Mouse (Mus musculus) MEL (cell line): Measurements from ENCODE around the gene Tlk1. TPM values are rescaled to one million over a fixed set of nuclear protein-coding genes. Genes with fewer than 3 reads are reported as not detected.

Source experiments
- DNase-seq: peaks from one replicate; pipeline ENCODE4 v3.0.0; 2011; ENCODE audit warnings: low read depth, low spot score
- H3K27ac ChIP-seq: 2 replicates; pipeline ENCODE4 v1.5.1; 2012; ENCODE audit warnings: low read depth, mild to moderate bottlenecking, control low read depth, low read length, moderate library complexity; ENCODE audit not compliant: control insufficient read depth
- H3K27me3 ChIP-seq, 2 experiments: fragments of 150-350 bp in 1 of 2; sonication (generic) in 1 of 2; 2 replicates each; pipeline ENCODE4 v1.6.1; 2012; ENCODE audit warnings: low read length in 2 of 2, mild to moderate bottlenecking in 2 of 2, improper control_type of control experiment in 1 of 2, moderate library complexity in 1 of 2; ENCODE audit not compliant: insufficient read depth in 2 of 2, control insufficient read depth in 1 of 2
- H3K36me3 ChIP-seq, 2 experiments: 2 replicates each; pipeline ENCODE4 v1.6.1; 2012 to 2014; ENCODE audit warnings: low read length in 2 of 2, improper control_type of control experiment in 1 of 2, inconsistent platforms in 1 of 2, mild to moderate bottlenecking in 1 of 2; ENCODE audit not compliant: insufficient read depth in 2 of 2, control insufficient read depth in 1 of 2
- H3K4me1 ChIP-seq, 2 experiments: fragments of 150-350 bp in 1 of 2; sonication (generic) in 1 of 2; 2 replicates each; pipeline ENCODE4 v1.6.1; 2012; ENCODE audit warnings: low read length in 2 of 2, improper control_type of control experiment in 1 of 2, mild to moderate bottlenecking in 1 of 2; ENCODE audit not compliant: insufficient read depth in 2 of 2, control insufficient read depth in 1 of 2
- H3K4me3 ChIP-seq, 2 experiments: fragments of 150-350 bp in 1 of 2; sonication (generic) in 1 of 2; 2 replicates each; pipeline ENCODE4 v1.5.1; 2012; ENCODE audit warnings: low read depth in 2 of 2, low read length in 2 of 2, mild to moderate bottlenecking in 2 of 2, moderate library complexity in 2 of 2, control low read depth in 1 of 2, improper control_type of control experiment in 1 of 2; ENCODE audit not compliant: control insufficient read depth in 1 of 2, insufficient read depth in 1 of 2
- H3K79me2 ChIP-seq: 2 replicates; pipeline ENCODE4 v1.6.1; 2012; ENCODE audit warnings: mild to moderate bottlenecking, low read length, moderate library complexity; ENCODE audit not compliant: control insufficient read depth, poor library complexity, insufficient read depth
- H3K9ac ChIP-seq: 2 replicates; pipeline ENCODE4 v1.6.1; 2012; ENCODE audit warnings: low read depth, mild to moderate bottlenecking, control low read depth, low read length, moderate library complexity; ENCODE audit not compliant: control insufficient read depth, poor library complexity, severe bottlenecking
- H3K9me3 ChIP-seq: fragments of 150-350 bp; sonication (generic); replicated peaks from 2 replicates; pipeline ENCODE4 v1.6.1; 2012; ENCODE audit warnings: mild to moderate bottlenecking, low read length, improper control_type of control experiment, moderate library complexity; ENCODE audit not compliant: insufficient read depth
- BHLHE40 ChIP-seq: IDR thresholded peaks from 2 replicates; pipeline ENCODE4 v1.6.1; 2012; ENCODE audit warnings: low read depth, mild to moderate bottlenecking, inconsistent platforms, low read length, improper control_type of control experiment, borderline replicate concordance
- CHD1 ChIP-seq: IDR thresholded peaks from 2 replicates; pipeline ENCODE4 v1.6.1; 2012; ENCODE audit warnings: low read depth, mild to moderate bottlenecking, inconsistent platforms, low read length, improper control_type of control experiment
- CHD2 ChIP-seq: IDR thresholded peaks from 2 replicates; pipeline ENCODE4 v1.6.1; 2011; ENCODE audit warnings: low read length, improper control_type of control experiment
- CTCF ChIP-seq, 3 experiments: IDR thresholded peaks in 2 of 3; conservative IDR thresholded peaks in 1 of 3; 2 replicates each; pipeline ENCODE4 v1.5.1; 2011 to 2012; ENCODE audit warnings: low read length in 3 of 3, low read depth in 2 of 3, mild to moderate bottlenecking in 2 of 3, improper control_type of control experiment in 1 of 3, inconsistent platforms in 1 of 3, mixed read lengths in 1 of 3, moderate library complexity in 1 of 3; ENCODE audit not compliant: control insufficient read depth in 1 of 3, insufficient read depth in 1 of 3, poor library complexity in 1 of 3, severe bottlenecking in 1 of 3
- EP300 ChIP-seq, 2 experiments: IDR thresholded peaks; 2 replicates each; pipeline ENCODE4 v1.6.1; 2011; ENCODE audit warnings: improper control_type of control experiment in 2 of 2, low read length in 2 of 2, low read depth in 1 of 2, mild to moderate bottlenecking in 1 of 2
- GATA1 ChIP-seq: IDR thresholded peaks from 2 replicates; pipeline ENCODE4 v1.6.1; 2011; ENCODE audit warnings: low read depth, low read length, improper control_type of control experiment
- JUND ChIP-seq: IDR thresholded peaks from 2 replicates; pipeline ENCODE4 v1.6.1; 2011; ENCODE audit warnings: low read depth, mild to moderate bottlenecking, improper control_type of control experiment, low read length
- KAT2A ChIP-seq: conservative IDR thresholded peaks from 2 replicates; pipeline ENCODE4 v1.6.1; 2012; ENCODE audit warnings: low read depth, low read length, improper control_type of control experiment, inconsistent platforms
- MAFK ChIP-seq: IDR thresholded peaks from 2 replicates; pipeline ENCODE4 v1.6.1; 2011; ENCODE audit warnings: low read depth, mild to moderate bottlenecking, low read length, improper control_type of control experiment, borderline replicate concordance
- MAX ChIP-seq: IDR thresholded peaks from 2 replicates; pipeline ENCODE4 v1.6.1; 2011; ENCODE audit warnings: low read length, improper control_type of control experiment
- MYB ChIP-seq: IDR thresholded peaks from 2 replicates; pipeline ENCODE4 v1.6.1; 2011; ENCODE audit warnings: mild to moderate bottlenecking, low read depth, low read length, improper control_type of control experiment
- NRF1 ChIP-seq: IDR thresholded peaks from 2 replicates; pipeline ENCODE4 v1.6.1; 2014; ENCODE audit warnings: low read depth, mild to moderate bottlenecking, inconsistent platforms, low read length, improper control_type of control experiment, moderate library complexity; ENCODE audit not compliant: poor library complexity, insufficient read depth, severe bottlenecking
- POLR2AphosphoS5 ChIP-seq: IDR thresholded peaks from 2 replicates; pipeline ENCODE4 v1.6.1; 2012; ENCODE audit warnings: low read depth, borderline replicate concordance, mild to moderate bottlenecking, inconsistent platforms, low read length, moderate library complexity, mixed read lengths
- RCOR1 ChIP-seq: IDR thresholded peaks from 2 replicates; pipeline ENCODE4 v1.6.1; 2012; ENCODE audit warnings: low read depth, mild to moderate bottlenecking, inconsistent platforms, low read length, improper control_type of control experiment
- SIN3A ChIP-seq: IDR thresholded peaks from 2 replicates; pipeline ENCODE4 v1.6.1; 2012; ENCODE audit warnings: low read length, improper control_type of control experiment, inconsistent platforms
- TAL1 ChIP-seq: IDR thresholded peaks from 2 replicates; pipeline ENCODE4 v1.6.1; 2012; ENCODE audit warnings: mild to moderate bottlenecking, inconsistent platforms, low read length, moderate library complexity, mixed read lengths
- TCF12 ChIP-seq: IDR thresholded peaks from 2 replicates; pipeline ENCODE4 v1.6.1; 2014; ENCODE audit warnings: low read depth, mild to moderate bottlenecking, inconsistent platforms, low read length, improper control_type of control experiment, moderate library complexity
- UBTF ChIP-seq: IDR thresholded peaks from 2 replicates; pipeline ENCODE4 v1.6.1; 2012; ENCODE audit warnings: low read depth, mild to moderate bottlenecking, inconsistent platforms, low read length, improper control_type of control experiment, moderate library complexity, borderline replicate concordance; ENCODE audit not compliant: insufficient read depth
- USF1 ChIP-seq: IDR thresholded peaks from 2 replicates; pipeline ENCODE4 v1.6.1; 2014; ENCODE audit warnings: low read depth, mild to moderate bottlenecking, inconsistent platforms, low read length, improper control_type of control experiment, moderate library complexity
- USF2 ChIP-seq, 2 experiments: IDR thresholded peaks; 2 replicates each; pipeline ENCODE4 v1.6.1; 2011 to 2012; ENCODE audit warnings: improper control_type of control experiment in 2 of 2, low read length in 2 of 2, borderline replicate concordance in 1 of 2, inconsistent platforms in 1 of 2, low read depth in 1 of 2, mild to moderate bottlenecking in 1 of 2; ENCODE audit not compliant: insufficient read depth in 1 of 2
- ZC3H11A ChIP-seq: IDR thresholded peaks from 2 replicates; pipeline ENCODE4 v1.6.1; 2012; ENCODE audit warnings: low read depth, mild to moderate bottlenecking, inconsistent platforms, low read length, improper control_type of control experiment
- ZMIZ1 ChIP-seq: IDR thresholded peaks from 2 replicates; pipeline ENCODE4 v1.6.1; 2012; ENCODE audit warnings: low read depth, mild to moderate bottlenecking, inconsistent platforms, low read length, improper control_type of control experiment, moderate library complexity
- ZNF384 ChIP-seq: IDR thresholded peaks from 2 replicates; pipeline ENCODE4 v1.6.1; 2012; ENCODE audit warnings: low read depth, mild to moderate bottlenecking, inconsistent platforms, low read length, improper control_type of control experiment
- polyA plus RNA-seq, 2 experiments: library from polyadenylated mRNA; stranded (reverse) in 1 of 2; unstranded in 1 of 2; fragments of >175 nt in 1 of 2; fragments of >200 nt in 1 of 2; gene quantifications; 2 replicates each; pipeline versions ENCODE4 v1.2.1 to v1.2.4; 2012; ENCODE audit warnings: low replicate concordance in 2 of 2, low read depth in 1 of 2; ENCODE audit not compliant: insufficient read length in 2 of 2, insufficient read depth in 1 of 2, missing spikeins in 1 of 2
- total RNA-seq: library from RNA; depleted of rRNA; stranded (reverse); fragments of 300-350 nt; gene quantifications from 2 replicates; pipeline ENCODE4 v1.2.3, GENCODE M21; 2012

The Tlk1 gene
- total and polyA plus RNA-seq, 3 experiments = 20.5 to 57.0 (median 56.6) TPM

DNA sequence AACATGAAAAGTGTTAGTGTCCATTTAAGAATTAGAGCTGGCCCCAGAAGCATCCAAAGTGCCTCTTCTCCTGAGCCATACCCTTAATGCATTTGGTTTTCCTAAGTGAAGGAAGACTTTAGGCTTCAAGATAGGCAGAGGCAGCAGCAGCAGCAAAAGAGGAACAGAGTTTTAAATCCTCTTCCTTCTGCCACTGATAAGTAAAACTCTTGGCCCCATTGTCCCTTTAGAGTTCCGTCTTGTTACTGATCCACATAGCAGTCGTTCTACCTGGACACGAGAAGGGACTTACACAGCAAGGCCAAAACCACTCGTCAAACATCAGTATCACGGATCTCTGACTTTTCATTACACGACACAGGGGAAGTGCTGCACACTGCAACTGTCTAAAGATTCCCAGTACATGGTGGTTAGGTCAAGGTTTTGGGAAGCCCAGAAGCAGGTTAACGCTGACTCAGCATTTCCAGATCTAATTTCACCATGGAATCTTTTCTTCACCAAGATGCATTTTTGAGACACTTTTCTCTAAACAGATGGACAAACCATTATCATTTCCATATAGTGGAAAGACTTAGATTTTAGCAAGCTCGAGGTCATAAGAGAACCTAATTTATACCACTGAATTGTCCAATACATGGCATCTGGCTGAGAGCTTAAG lies 28.8 kb upstream of the Tlk1 start:
- TF ChIP-seq POLR2AphosphoS5 = no peak
- peak; percentile 66 for TF ChIP-seq TCF12
- TF ChIP-seq RCOR1 = peak; percentile 75
- TF ChIP-seq EP300 (IDR thresholded peaks at IDR 0.05; ENCODE audit: low read depth in 1 of 2, low read length in 2 of 2) = peak; percentile 40 to 90; a peak in 2 of 4 replicates
- TF ChIP-seq USF2 (IDR thresholded peaks at IDR 0.05; ENCODE audit: borderline replicate concordance in 1 of 2, insufficient read depth in 1 of 2, low read depth in 1 of 2, low read length in 2 of 2) = no peak
- peak; percentile 78 for TF ChIP-seq GATA1
- peak; percentile 98 for TF ChIP-seq MAFK
- TF ChIP-seq SIN3A = peak; percentile 40; the same call in 1 of the 2 replicates
- TF ChIP-seq, all 39 proteins: peak for 6

DNA sequence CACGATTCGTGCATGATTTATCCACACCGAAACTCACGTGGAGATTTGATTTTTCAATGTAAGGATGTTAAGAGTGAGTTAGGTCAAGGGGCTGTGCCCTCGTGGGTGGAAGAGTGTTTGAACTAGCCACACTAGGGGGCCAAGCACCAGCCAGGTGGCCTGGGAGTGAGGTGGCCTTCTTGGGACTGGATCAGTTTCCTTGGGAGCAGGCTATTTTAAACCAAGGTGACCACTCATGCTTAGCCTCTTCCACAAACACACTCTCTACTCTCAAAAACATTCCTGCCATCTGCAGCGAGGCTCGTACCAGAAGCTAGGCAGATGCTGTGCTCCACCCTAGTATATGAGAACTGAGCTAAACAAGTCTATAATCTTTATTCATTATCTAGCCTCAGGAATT lies 27.8 kb upstream of the Tlk1 start:
- Histone ChIP-seq H3K27ac (no peak overlapping the region), H3K4me1 (peaks cover 4 to 8% of the 10 kb centered on the region in 2 experiments; a peak in 3 of 4 replicates), H3K36me3 (peaks cover 0 to 3% of the 10 kb centered on the region in 2 experiments; a peak in 2 of 4 replicates), H3K9ac (no peak overlapping the region), H3K9me3 (no peaks in the 10 kb centered on the region), H3K4me3 (no peak overlapping the region), H3K79me2 (no peaks in the 10 kb centered on the region), H3K27me3 (no peaks in the 10 kb centered on the region)
- no peak for TF ChIP-seq CHD2
- TF ChIP-seq TAL1 = no peak
- TF ChIP-seq ZC3H11A = no peak
- no peak for TF ChIP-seq ZNF384
- no peak for TF ChIP-seq SIN3A
- no peak for TF ChIP-seq ZMIZ1
- no peak for TF ChIP-seq MYB
- TF ChIP-seq JUND = no peak
- TF ChIP-seq KAT2A = no peak
- TF ChIP-seq RCOR1 = no peak
- TF ChIP-seq GATA1 = no peak
- TF ChIP-seq USF1 = no peak
- TF ChIP-seq CHD1 = no peak
- TF ChIP-seq CTCF (IDR thresholded peaks at IDR 0.05 in 2 of 3, conservative IDR thresholded peaks at IDR 0.05 in 1 of 3; ENCODE audit: control insufficient read depth in 1 of 3, insufficient read depth in 1 of 3, low read depth in 2 of 3, low read length in 3 of 3, poor library complexity in 1 of 3, severe bottlenecking in 1 of 3) = no peak
- TF ChIP-seq POLR2AphosphoS5 = no peak
- no peak for TF ChIP-seq UBTF
- no peak for TF ChIP-seq BHLHE40
- no peak for TF ChIP-seq TCF12
- TF ChIP-seq NRF1 = no peak
- TF ChIP-seq MAX = no peak
- DNase-seq = no peak

More for the DNA sequence above, 28.8 kb upstream of the Tlk1 start:
- no peak overlapping the region; a peak in 1 of 4 replicates for H3K4me3 ChIP-seq
- H3K27me3 ChIP-seq = no peaks in the 10 kb centered on the region
- no peak overlapping the region for H3K9ac ChIP-seq
- peak; percentile 69 for DNase-seq
- no peaks in the 10 kb centered on the region for H3K79me2 ChIP-seq
- H3K9me3 ChIP-seq = no peaks in the 10 kb centered on the region
- peaks cover 0 to 3% of the 10 kb centered on the region in 2 experiments; a peak in 2 of 4 replicates for H3K36me3 ChIP-seq
- peaks cover 4 to 8% of the 10 kb centered on the region in 2 experiments; a peak in 3 of 4 replicates for H3K4me1 ChIP-seq
- H3K27ac ChIP-seq = no peak overlapping the region
